Mouse (Mus musculus): ENCODE measurements around the gene Baiap2. TPM values are rescaled to one million over a fixed set of nuclear protein-coding genes. Genes with fewer than 3 reads are reported as not detected.

Gene Baiap2
- polyA plus RNA-seq, 1 experiment from 2014 or later = 11.5 TPM

GRCm38 (mm10) chr11:119952429-119953224, 10.1 kb downstream of the Baiap2 start:
- Histone ChIP-seq H3K9me3 (ENCODE audit: control insufficient read depth, low read length) (no peaks in the 10 kb centered on the region), H3K27me3 (ENCODE audit: control insufficient read depth, insufficient read depth, low read length) (no peaks in the 10 kb centered on the region), H3K4me2 (replicated peaks; ENCODE audit: low read depth, low read length) (no peak overlapping the region), H3K9ac (ENCODE audit: low read depth, low read length) (no peak overlapping the region), H3K4me3 (ENCODE audit: low read depth, low read length) (no peak overlapping the region), H3K4me1 (replicated peaks; ENCODE audit: control insufficient read depth, insufficient read depth, low read length) (no peaks in the 10 kb centered on the region), H3K36me3 (ENCODE audit: control insufficient read depth, insufficient read depth, low read length) (no peaks in the 10 kb centered on the region), H3K27ac (ENCODE audit: low read depth, low read length) (no peak overlapping the region)
- DNase-seq (ENCODE audit: low spot score) (no peak), ATAC-seq (ENCODE audit: low FRiP score) (no peak)
- 70% methylated on average over 5 of the region's 5 CpGs for WGBS

- no peak overlapping the region for H3K27ac ChIP-seq (ENCODE audit: low read depth, low read length)
- ATAC-seq (ENCODE audit: low FRiP score) (no peak), DNase-seq (ENCODE audit: low spot score) (no peak)
- no peak overlapping the region for H3K4me2 ChIP-seq (replicated peaks; ENCODE audit: low read depth, low read length)
- H3K9me3 ChIP-seq (ENCODE audit: control insufficient read depth, low read length) = no peaks in the 10 kb centered on the region
- H3K9ac ChIP-seq (ENCODE audit: low read depth, low read length) = no peak overlapping the region
- no peaks in the 10 kb centered on the region for H3K36me3 ChIP-seq (ENCODE audit: control insufficient read depth, insufficient read depth, low read length)
- no peak overlapping the region for H3K4me3 ChIP-seq (ENCODE audit: low read depth, low read length)
- H3K27me3 ChIP-seq (ENCODE audit: control insufficient read depth, insufficient read depth, low read length) = no peaks in the 10 kb centered on the region
- WGBS = 73% methylated on average over 4 of the region's 4 CpGs
- no peaks in the 10 kb centered on the region for H3K4me1 ChIP-seq (replicated peaks; ENCODE audit: control insufficient read depth, insufficient read depth, low read length)
Measured at GRCm38 (mm10) chr11:119954233-119954632, 11.7 kb downstream of the Baiap2 start.

- 93% methylated on average over 2 of the region's 2 CpGs for WGBS
- no peak overlapping the region for H3K4me3 ChIP-seq (ENCODE audit: low read depth, low read length)
- DNase-seq (ENCODE audit: low spot score) (no peak), ATAC-seq (ENCODE audit: low FRiP score) (no peak)
- no peak overlapping the region for H3K9ac ChIP-seq (ENCODE audit: low read depth, low read length)
- no peaks in the 10 kb centered on the region for H3K9me3 ChIP-seq (ENCODE audit: control insufficient read depth, low read length)
- no peaks in the 10 kb centered on the region for H3K27me3 ChIP-seq (ENCODE audit: control insufficient read depth, insufficient read depth, low read length)
- H3K4me2 ChIP-seq (replicated peaks; ENCODE audit: low read depth, low read length) = no peak overlapping the region
- H3K36me3 ChIP-seq (ENCODE audit: control insufficient read depth, insufficient read depth, low read length) = no peaks in the 10 kb centered on the region
- H3K4me1 ChIP-seq (replicated peaks; ENCODE audit: control insufficient read depth, insufficient read depth, low read length) = no peaks in the 10 kb centered on the region
- no peak overlapping the region for H3K27ac ChIP-seq (ENCODE audit: low read depth, low read length)
Measured at GRCm38 (mm10) chr11:119954749-119955337, 12.3 kb downstream of the Baiap2 start.

DNA sequence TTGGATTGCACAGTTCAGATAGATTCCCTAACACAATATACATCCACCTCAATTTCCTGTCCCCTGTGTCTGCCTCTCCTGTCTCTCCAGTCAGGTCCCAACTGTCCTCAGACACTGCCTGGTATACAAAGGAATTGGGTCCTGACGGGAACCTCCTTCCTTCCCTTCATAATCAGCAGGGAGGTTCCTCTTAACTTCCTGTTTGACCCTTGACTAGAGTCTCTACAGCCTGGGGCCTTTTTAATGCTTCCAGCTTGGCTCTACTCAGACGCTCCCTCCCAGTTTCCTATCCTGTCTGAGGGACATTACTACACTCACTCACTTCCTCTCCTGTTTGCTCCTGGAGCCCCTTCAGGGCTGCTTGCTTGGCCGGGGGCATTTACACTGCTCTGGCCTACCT, 12.9 kb downstream of the Baiap2 start:
- Histone ChIP-seq H3K9me3 (ENCODE audit: control insufficient read depth, low read length) (no peaks in the 10 kb centered on the region), H3K27me3 (ENCODE audit: control insufficient read depth, insufficient read depth, low read length) (no peaks in the 10 kb centered on the region), H3K4me3 (ENCODE audit: low read depth, low read length) (no peak overlapping the region), H3K4me1 (replicated peaks; ENCODE audit: control insufficient read depth, insufficient read depth, low read length) (no peaks in the 10 kb centered on the region), H3K36me3 (ENCODE audit: control insufficient read depth, insufficient read depth, low read length) (no peaks in the 10 kb centered on the region), H3K4me2 (replicated peaks; ENCODE audit: low read depth, low read length) (no peak overlapping the region), H3K9ac (ENCODE audit: low read depth, low read length) (no peak overlapping the region), H3K27ac (ENCODE audit: low read depth, low read length) (no peak overlapping the region)
- ATAC-seq (ENCODE audit: low FRiP score) = no peak
- WGBS = 65% methylated on average over 3 of the region's 3 CpGs
- DNase-seq (ENCODE audit: low spot score) = no peak

DNA sequence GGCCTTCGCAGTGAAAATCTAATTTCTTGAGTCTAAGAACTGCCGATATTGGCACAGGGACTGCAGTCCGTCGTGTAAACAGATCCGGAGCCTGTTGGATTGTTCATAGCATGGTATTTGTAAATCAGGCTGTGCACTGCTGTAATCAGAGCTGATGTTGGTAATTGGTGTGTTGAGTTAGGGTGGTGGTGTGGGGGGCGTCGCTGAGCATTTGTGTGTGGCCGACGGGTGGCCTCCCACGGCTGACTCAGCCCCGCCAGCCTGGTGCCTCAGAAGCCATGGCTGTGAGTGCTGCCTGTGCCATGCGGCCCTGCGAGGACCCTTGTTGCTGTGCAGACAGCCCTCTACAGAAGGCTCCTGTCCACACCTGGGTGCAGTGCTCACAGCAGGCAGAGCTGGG, 14.0 kb downstream of the Baiap2 start:
- no peak for DNase-seq (ENCODE audit: low spot score)
- no peaks in the 10 kb centered on the region for H3K9me3 ChIP-seq (ENCODE audit: control insufficient read depth, low read length)
- no peak for ATAC-seq (ENCODE audit: low FRiP score)
- H3K36me3 ChIP-seq (ENCODE audit: control insufficient read depth, insufficient read depth, low read length) = no peaks in the 10 kb centered on the region
- WGBS = 89% methylated on average over 13 of the region's 13 CpGs
- no peak overlapping the region for H3K4me2 ChIP-seq (replicated peaks; ENCODE audit: low read depth, low read length)
- no peak overlapping the region for H3K9ac ChIP-seq (ENCODE audit: low read depth, low read length)
- no peak overlapping the region for H3K4me3 ChIP-seq (ENCODE audit: low read depth, low read length)
- no peak overlapping the region for H3K27ac ChIP-seq (ENCODE audit: low read depth, low read length)
- H3K27me3 ChIP-seq (ENCODE audit: control insufficient read depth, insufficient read depth, low read length) = no peaks in the 10 kb centered on the region
- H3K4me1 ChIP-seq (replicated peaks; ENCODE audit: control insufficient read depth, insufficient read depth, low read length) = no peaks in the 10 kb centered on the region

GRCm38 (mm10) chr11:119958856-119959255, 16.3 kb downstream of the Baiap2 start:
- Histone ChIP-seq H3K27me3 (ENCODE audit: control insufficient read depth, insufficient read depth, low read length) (no peaks in the 10 kb centered on the region), H3K27ac (ENCODE audit: low read depth, low read length) (no peak overlapping the region), H3K4me2 (replicated peaks; ENCODE audit: low read depth, low read length) (no peak overlapping the region), H3K4me3 (ENCODE audit: low read depth, low read length) (no peak overlapping the region), H3K9ac (ENCODE audit: low read depth, low read length) (no peak overlapping the region), H3K4me1 (replicated peaks; ENCODE audit: control insufficient read depth, insufficient read depth, low read length) (no peaks in the 10 kb centered on the region), H3K9me3 (ENCODE audit: control insufficient read depth, low read length) (no peaks in the 10 kb centered on the region), H3K36me3 (ENCODE audit: control insufficient read depth, insufficient read depth, low read length) (no peaks in the 10 kb centered on the region)
- WGBS = 88% methylated on average over 7 of the region's 7 CpGs
- DNase-seq (ENCODE audit: low spot score) (no peak), ATAC-seq (ENCODE audit: low FRiP score) (no peak)

DNA sequence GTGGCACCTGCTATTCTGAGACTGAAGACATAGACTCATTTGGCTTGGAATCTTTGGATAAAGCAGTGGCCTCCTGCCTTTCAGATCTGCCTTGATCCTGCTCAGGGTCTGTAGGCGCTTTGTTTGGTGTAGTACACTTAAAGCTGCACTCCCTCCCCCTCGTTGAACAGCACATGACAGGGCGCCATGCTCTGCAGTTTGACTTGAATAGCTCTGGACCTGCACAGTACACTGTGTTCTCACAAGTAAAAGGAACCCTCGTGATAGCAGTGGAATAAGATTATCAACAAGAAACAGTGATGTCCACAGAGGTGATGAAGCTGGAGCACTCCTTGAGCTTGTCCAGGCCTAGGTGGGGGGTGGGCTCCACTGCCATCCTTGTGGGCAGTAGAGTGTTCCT, 17.2 kb downstream of the Baiap2 start:
- no peaks in the 10 kb centered on the region for H3K4me1 ChIP-seq (replicated peaks; ENCODE audit: control insufficient read depth, insufficient read depth, low read length)
- H3K9ac ChIP-seq (ENCODE audit: low read depth, low read length) = no peak overlapping the region
- WGBS = 81% methylated on average over 4 of the region's 4 CpGs
- no peaks in the 10 kb centered on the region for H3K9me3 ChIP-seq (ENCODE audit: control insufficient read depth, low read length)
- no peak overlapping the region for H3K4me3 ChIP-seq (ENCODE audit: low read depth, low read length)
- H3K27ac ChIP-seq (ENCODE audit: low read depth, low read length) = no peak overlapping the region
- H3K27me3 ChIP-seq (ENCODE audit: control insufficient read depth, insufficient read depth, low read length) = no peaks in the 10 kb centered on the region
- DNase-seq (ENCODE audit: low spot score) = no peak
- no peak for ATAC-seq (ENCODE audit: low FRiP score)
- no peak overlapping the region for H3K4me2 ChIP-seq (replicated peaks; ENCODE audit: low read depth, low read length)
- H3K36me3 ChIP-seq (ENCODE audit: control insufficient read depth, insufficient read depth, low read length) = no peaks in the 10 kb centered on the region

GRCm38 (mm10) chr11:119960671-119961070, 18.1 kb downstream of the Baiap2 start:
- Histone ChIP-seq H3K27me3 (ENCODE audit: control insufficient read depth, insufficient read depth, low read length) (no peaks in the 10 kb centered on the region), H3K4me1 (replicated peaks; ENCODE audit: control insufficient read depth, insufficient read depth, low read length) (peaks cover 3% of the 10 kb centered on the region; the same call in 1 of the 2 replicates), H3K27ac (ENCODE audit: low read depth, low read length) (no peak overlapping the region), H3K9ac (ENCODE audit: low read depth, low read length) (no peak overlapping the region), H3K36me3 (ENCODE audit: control insufficient read depth, insufficient read depth, low read length) (no peaks in the 10 kb centered on the region), H3K4me3 (ENCODE audit: low read depth, low read length) (no peak overlapping the region), H3K9me3 (ENCODE audit: control insufficient read depth, low read length) (no peaks in the 10 kb centered on the region), H3K4me2 (replicated peaks; ENCODE audit: low read depth, low read length) (no peak overlapping the region)
- WGBS = 86% methylated on average over 6 of the region's 6 CpGs
- no peak for DNase-seq (ENCODE audit: low spot score)
- no peak for ATAC-seq (ENCODE audit: low FRiP score)

- no peak overlapping the region for H3K9ac ChIP-seq (ENCODE audit: low read depth, low read length)
- H3K9me3 ChIP-seq (ENCODE audit: control insufficient read depth, low read length) = no peaks in the 10 kb centered on the region
- H3K27ac ChIP-seq (ENCODE audit: low read depth, low read length) = no peak overlapping the region
- H3K4me1 ChIP-seq (replicated peaks; ENCODE audit: control insufficient read depth, insufficient read depth, low read length) = peaks cover 3% of the 10 kb centered on the region; the same call in 1 of the 2 replicates
- 86% methylated on average over 3 of the region's 3 CpGs for whole genome bisulfite sequencing
- no peak for ATAC-seq (ENCODE audit: low FRiP score)
- H3K4me3 ChIP-seq (ENCODE audit: low read depth, low read length) = no peak overlapping the region
- no peak overlapping the region for H3K4me2 ChIP-seq (replicated peaks; ENCODE audit: low read depth, low read length)
- H3K27me3 ChIP-seq (ENCODE audit: control insufficient read depth, insufficient read depth, low read length) = no peaks in the 10 kb centered on the region
- DNase-seq (ENCODE audit: low spot score) = no peak
- no peaks in the 10 kb centered on the region for H3K36me3 ChIP-seq (ENCODE audit: control insufficient read depth, insufficient read depth, low read length)
Measured at GRCm38 (mm10) chr11:119961511-119961910, 18.9 kb downstream of the Baiap2 start.
